ENCODE assay signal across 11 mouse cellular contexts in the genomic region with DNA sequence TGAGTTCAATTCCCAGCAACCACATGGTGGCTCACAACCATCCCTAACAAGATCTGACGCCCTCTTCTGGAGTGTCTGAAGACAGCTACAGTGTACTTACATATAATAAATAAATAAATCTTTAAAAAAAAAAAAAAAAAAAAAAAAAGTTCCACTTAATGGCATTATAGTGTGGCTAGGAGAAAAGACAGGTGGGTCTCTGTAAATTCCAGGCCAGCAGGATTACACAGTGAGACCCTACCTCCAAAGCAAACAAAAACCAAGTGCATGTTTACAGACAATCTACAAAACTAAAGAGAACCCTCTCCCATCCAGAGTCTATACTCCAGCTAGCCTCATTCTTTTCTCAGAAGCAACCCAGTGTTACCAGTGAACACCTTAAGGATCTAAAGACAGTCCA. TPM values are rescaled to one million over a fixed set of nuclear protein-coding genes. Genes with fewer than 3 reads are reported as not detected.
DNase-seq lines count a peak whose midpoint lies in the region; ATAC-seq and TF ChIP-seq lines count a peak whose summit lies in the region.
"Not testable (repeated sequence)": the region's sequence is repeated elsewhere in the genome, so short reads cannot be mapped to it uniquely, and the experiment has no call there.
"Had no signal": no experiment of that assay in that cellular context is flagged by ENCODE, and none has a peak within 500 bp of the region (broad histone marks: within the 10 kb centered on the region; RNA-seq: fewer than 3 reads in every experiment).

No protein-coding gene starts in this region.

- H3K9me3 ChIP-seq in MEL (replicated peaks; ENCODE audit: insufficient read depth, low read length); forebrain, embryonic 11.5 days (ENCODE audit: control insufficient read depth, low read length); heart, embryonic 13.5 days; hindbrain, embryonic 16.5 days (ENCODE audit: control insufficient read depth, low read length); limb, embryonic 10.5 days (replicated peaks); liver, embryonic 14.5 days (ENCODE audit: control insufficient read depth, low read length); midbrain, embryonic 10.5 days (replicated peaks); neural tube, embryonic 14.5 days (ENCODE audit: control insufficient read depth, low read length): not testable (repeated sequence)

- H3K27me3 ChIP-seq in MEL (ENCODE audit: control insufficient read depth in 1 of 2, insufficient read depth in 2 of 2, low read length in 2 of 2); forebrain, embryonic 11.5 days (ENCODE audit: control insufficient read depth, insufficient read depth, low read length); heart, embryonic 13.5 days (replicated peaks); hindbrain, embryonic 16.5 days (replicated peaks; ENCODE audit: control insufficient read depth, insufficient read depth, low read length); limb, embryonic 10.5 days (ENCODE audit: low read depth, poor library complexity, severe bottlenecking); liver, embryonic 14.5 days (ENCODE audit: control insufficient read depth, insufficient read depth, low read length); midbrain, embryonic 10.5 days (ENCODE audit: low read depth, poor library complexity, severe bottlenecking); neural tube, embryonic 14.5 days (ENCODE audit: control insufficient read depth, insufficient read depth, low read length): not testable (repeated sequence)

- TF ChIP-seq EP300 in MEL (IDR thresholded peaks at IDR 0.05; ENCODE audit: low read depth in 1 of 2, low read length in 2 of 2); liver, embryonic 14.5 days (IDR thresholded peaks at IDR 0.05; ENCODE audit: low read depth): not testable (repeated sequence)

- peaks cover 30% of the 10 kb centered on the region for H3K79me2 ChIP-seq in MEL (ENCODE audit: control insufficient read depth, insufficient read depth, low read length, poor library complexity)

- ATAC-seq in forebrain, embryonic 11.5 days (replicated peaks; ENCODE audit: low FRiP score); heart, embryonic 13.5 days (ENCODE audit: extremely low read depth, insufficient number of reproducible peaks, low FRiP score, low TSS enrichment); hindbrain, embryonic 16.5 days; liver, embryonic 14.5 days (ENCODE audit: insufficient read depth); neural tube, embryonic 14.5 days (ENCODE audit: low read depth): not testable (repeated sequence)

- not testable (repeated sequence) for H3K4me2 ChIP-seq in forebrain, embryonic 11.5 days (ENCODE audit: low read depth, low read length, severe bottlenecking)
- peak overlapping the region; percentile 83 for H3K4me2 ChIP-seq in heart, embryonic 13.5 days
- peak overlapping the region; percentile 71; the same call in 1 of the 2 replicates for H3K4me2 ChIP-seq in hindbrain, embryonic 16.5 days (ENCODE audit: low read length)
- peak overlapping the region; percentile 88 for H3K4me2 ChIP-seq in liver, embryonic 14.5 days (ENCODE audit: low read depth)
- H3K4me2 ChIP-seq in neural tube, embryonic 14.5 days (ENCODE audit: low read depth, low read length), result peak overlapping the region; percentile 57; the same call in 1 of the 2 replicates

- TF ChIP-seq CTCF in MEL (IDR thresholded peaks at IDR 0.05 in 2 of 3, conservative IDR thresholded peaks at IDR 0.05 in 1 of 3; ENCODE audit: control insufficient read depth in 1 of 3, insufficient read depth in 1 of 3, low read depth in 2 of 3, low read length in 3 of 3, poor library complexity in 1 of 3, severe bottlenecking in 1 of 3); liver, embryonic 14.5 days (IDR thresholded peaks at IDR 0.05; ENCODE audit: low read depth): not testable (repeated sequence)

- peaks cover 5 to 14% of the 10 kb centered on the region in 2 experiments for H3K4me1 ChIP-seq in MEL (ENCODE audit: control insufficient read depth in 1 of 2, insufficient read depth in 2 of 2, low read length in 2 of 2)
- H3K4me1 ChIP-seq in forebrain, embryonic 11.5 days (replicated peaks; ENCODE audit: control insufficient read depth, insufficient read depth, low read length), result not testable (repeated sequence)
- H3K4me1 ChIP-seq in heart, embryonic 13.5 days, result peaks cover 23% of the 10 kb centered on the region
- H3K4me1 ChIP-seq in hindbrain, embryonic 16.5 days (ENCODE audit: control insufficient read depth, insufficient read depth, low read depth, low read length), result peaks cover 17% of the 10 kb centered on the region
- peaks cover 21% of the 10 kb centered on the region for H3K4me1 ChIP-seq in limb, embryonic 10.5 days
- H3K4me1 ChIP-seq in liver, embryonic 14.5 days (replicated peaks; ENCODE audit: control insufficient read depth in 2 of 2, insufficient read depth in 2 of 2, low read length in 1 of 2), result peaks cover 14 to 16% of the 10 kb centered on the region in 2 experiments
- H3K4me1 ChIP-seq in midbrain, embryonic 10.5 days, result peaks cover 18% of the 10 kb centered on the region
- peaks cover 17% of the 10 kb centered on the region for H3K4me1 ChIP-seq in neural tube, embryonic 14.5 days (ENCODE audit: control insufficient read depth, insufficient read depth, low read length)

- not testable (repeated sequence) for DNase-seq in MEL (ENCODE audit: low read depth, low spot score); forebrain, embryonic 11.5 days (ENCODE audit: low spot score); limb, embryonic 10.5 days (ENCODE audit: low spot score); liver, embryonic 14.5 days (ENCODE audit: low read depth in 3 of 3, low spot score in 3 of 3); midbrain, embryonic 10.5 days (ENCODE audit: low spot score)

- WGBS in forebrain, embryonic 11.5 days, result no CpG with 5 or more reads among the region's 1 CpGs
- no CpG with 5 or more reads among the region's 1 CpGs for WGBS in heart, embryonic 13.5 days
- no CpG with 5 or more reads among the region's 1 CpGs for WGBS in hindbrain, embryonic 16.5 days
- WGBS in limb, embryonic 10.5 days, result no CpG with 5 or more reads among the region's 1 CpGs
- WGBS in liver, embryonic 14.5 days (ENCODE audit: insufficient replicate concordance), result no CpG with 5 or more reads among the region's 1 CpGs
- WGBS in midbrain, embryonic 10.5 days, result no CpG with 5 or more reads among the region's 1 CpGs
- WGBS in neural tube, embryonic 14.5 days, result no CpG with 5 or more reads among the region's 1 CpGs

- not testable (repeated sequence) for H3K27ac ChIP-seq in MEL (ENCODE audit: control insufficient read depth, low read depth, low read length); forebrain, embryonic 11.5 days (ENCODE audit: low read depth, low read length); heart, embryonic 13.5 days (replicated peaks); hindbrain, embryonic 16.5 days (ENCODE audit: low read depth, low read length); limb, embryonic 10.5 days; liver, embryonic 14.5 days; midbrain, embryonic 10.5 days (replicated peaks); neural tube, embryonic 14.5 days (ENCODE audit: low read depth, low read length)

- TF ChIP-seq RAD21 in MEL (IDR thresholded peaks at IDR 0.05; ENCODE audit: low read depth, low read length), result not testable (repeated sequence)

- H3K36me3 ChIP-seq in MEL (ENCODE audit: control insufficient read depth in 1 of 2, insufficient read depth in 2 of 2, low read length in 2 of 2), result peaks cover 25 to 31% of the 10 kb centered on the region in 2 experiments
- H3K36me3 ChIP-seq in forebrain, embryonic 11.5 days (ENCODE audit: control insufficient read depth, insufficient read depth, low read length), result not testable (repeated sequence)
- peaks cover 43% of the 10 kb centered on the region for H3K36me3 ChIP-seq in heart, embryonic 13.5 days
- H3K36me3 ChIP-seq in hindbrain, embryonic 16.5 days (ENCODE audit: control insufficient read depth, insufficient read depth, low read length), result peaks cover 11% of the 10 kb centered on the region
- peaks cover 53% of the 10 kb centered on the region for H3K36me3 ChIP-seq in limb, embryonic 10.5 days
- H3K36me3 ChIP-seq in liver, embryonic 14.5 days (replicated peaks; ENCODE audit: control insufficient read depth, insufficient read depth, low read depth), result peaks cover 11% of the 10 kb centered on the region
- peaks cover 52% of the 10 kb centered on the region for H3K36me3 ChIP-seq in midbrain, embryonic 10.5 days
- H3K36me3 ChIP-seq in neural tube, embryonic 14.5 days (ENCODE audit: control insufficient read depth, insufficient read depth, low read length), result peaks cover 13% of the 10 kb centered on the region

- 0 out of 4 replicates have a peak overlapping the region, but pooled peaks of 1 of the 2 experiments have one; percentile 5 for H3K4me3 ChIP-seq in MEL (ENCODE audit: control insufficient read depth in 1 of 2, insufficient read depth in 1 of 2, low read depth in 2 of 2, low read length in 2 of 2)
- H3K4me3 ChIP-seq in forebrain, embryonic 11.5 days (ENCODE audit: low read depth, low read length), result peak overlapping the region; percentile 69; the same call in 1 of the 2 replicates
- peak overlapping the region; percentile 95 for H3K4me3 ChIP-seq in heart, embryonic 13.5 days
- not testable (repeated sequence) for H3K4me3 ChIP-seq in hindbrain, embryonic 16.5 days (ENCODE audit: low read length); neural tube, embryonic 14.5 days (ENCODE audit: low read depth, low read length)
- H3K4me3 ChIP-seq in limb, embryonic 10.5 days, result peak overlapping the region; percentile 98; the same call in 1 of the 2 replicates
- H3K4me3 ChIP-seq in liver, embryonic 14.5 days (ENCODE audit: insufficient read depth in 1 of 2, low read depth in 2 of 2, low read length in 2 of 2), result peak overlapping the region in 1 of 2 experiments; percentile 82; a peak in 1 of 4 replicates
- peak overlapping the region; percentile 98 for H3K4me3 ChIP-seq in midbrain, embryonic 10.5 days

- H3K9ac ChIP-seq in MEL (ENCODE audit: control insufficient read depth, low read depth, low read length, poor library complexity, severe bottlenecking), result peak overlapping the region; percentile 88
- not testable (repeated sequence) for H3K9ac ChIP-seq in forebrain, embryonic 11.5 days (ENCODE audit: low read length); hindbrain, embryonic 16.5 days (ENCODE audit: low read depth, low read length); liver, embryonic 14.5 days (replicated peaks); neural tube, embryonic 14.5 days (replicated peaks; ENCODE audit: low read depth, low read length)
- peak overlapping the region; percentile 96 for H3K9ac ChIP-seq in heart, embryonic 13.5 days

- not testable (repeated sequence) for TF ChIP-seq POLR2A in MEL (IDR thresholded peaks at IDR 0.05; ENCODE audit: control insufficient read depth in 1 of 2, insufficient read depth in 1 of 2, low read depth in 1 of 2, low read length in 2 of 2, poor library complexity in 1 of 2)

RNA-seq across cellular contexts. Expression of gene Nt5m, which starts 1.5 kb away (rescaled TPM):
- 22.2 and 26.6 TPM in 2 replicates for total RNA-seq in MEL (2012; rRNA removed)
- 10 to 100 TPM in 1 of 2 experiments, not detected in 1; 29.1 TPM for polyA plus RNA-seq in MEL (2012; ENCODE audit: insufficient read depth in 1 of 2, insufficient read length in 2 of 2, low read depth in 1 of 2, low replicate concordance in 2 of 2, missing spikeins in 1 of 2)
- 39.1 and 40.5 TPM in 2 replicates for polyA plus RNA-seq in forebrain, embryonic 11.5 days (2014; fragmentation: Nextera tagmentation; extraction: Ambion mirVana)
- polyA plus RNA-seq in heart, embryonic 13.5 days (2015; fragmentation: Nextera tagmentation; extraction: Ambion mirVana), result 36.3 and 36.5 TPM in 2 replicates
- polyA plus RNA-seq in hindbrain, embryonic 16.5 days (2015; fragmentation: Nextera tagmentation; extraction: Ambion mirVana), result 74.2 and 85.4 TPM in 2 replicates
- polyA plus RNA-seq in limb, embryonic 10.5 days (2016; fragmentation: Nextera tagmentation; extraction: Ambion mirVana), result 34.8 and 41.8 TPM in 2 replicates
- polyA plus RNA-seq in liver, embryonic 14.5 days (2012; rRNA removed), result 8.5 and 8.9 TPM in 2 replicates
- polyA plus RNA-seq in liver, embryonic 14.5 days (2014; fragmentation: Nextera tagmentation; extraction: Ambion mirVana), result 10.0 and 10.6 TPM in 2 replicates
- 40.9 and 44.4 TPM in 2 replicates for polyA plus RNA-seq in midbrain, embryonic 10.5 days (2016; fragmentation: Nextera tagmentation; extraction: Ambion mirVana)
- polyA plus RNA-seq in neural tube, embryonic 14.5 days (2014; fragmentation: Nextera tagmentation; extraction: Ambion mirVana), result 69.6 and 80.7 TPM in 2 replicates

RNA-seq across cellular contexts. Expression of gene Cops3, which starts 1.8 kb away (rescaled TPM):
- total RNA-seq in MEL (2012; rRNA removed), result 180 and 181 TPM in 2 replicates
- 100 to 1,000 TPM in 1 of 2 experiments, not detected in 1; 198 TPM for polyA plus RNA-seq in MEL (2012; ENCODE audit: insufficient read depth in 1 of 2, insufficient read length in 2 of 2, low read depth in 1 of 2, low replicate concordance in 2 of 2, missing spikeins in 1 of 2)
- polyA plus RNA-seq in forebrain, embryonic 11.5 days (2014; fragmentation: Nextera tagmentation; extraction: Ambion mirVana), result 251 and 258 TPM in 2 replicates
- polyA plus RNA-seq in heart, embryonic 13.5 days (2015; fragmentation: Nextera tagmentation; extraction: Ambion mirVana), result 152 and 169 TPM in 2 replicates
- 178 and 181 TPM in 2 replicates for polyA plus RNA-seq in hindbrain, embryonic 16.5 days (2015; fragmentation: Nextera tagmentation; extraction: Ambion mirVana)
- polyA plus RNA-seq in limb, embryonic 10.5 days (2016; fragmentation: Nextera tagmentation; extraction: Ambion mirVana), result 245 and 248 TPM in 2 replicates
- polyA plus RNA-seq in liver, embryonic 14.5 days (2012; rRNA removed), result 26.2 and 33.5 TPM in 2 replicates
- 108 and 112 TPM in 2 replicates for polyA plus RNA-seq in liver, embryonic 14.5 days (2014; fragmentation: Nextera tagmentation; extraction: Ambion mirVana)
- 249 and 250 TPM in 2 replicates for polyA plus RNA-seq in midbrain, embryonic 10.5 days (2016; fragmentation: Nextera tagmentation; extraction: Ambion mirVana)
- polyA plus RNA-seq in neural tube, embryonic 14.5 days (2014; fragmentation: Nextera tagmentation; extraction: Ambion mirVana), result 211 and 212 TPM in 2 replicates

RNA-seq across cellular contexts. Expression of gene Flcn, which starts 28.0 kb away (rescaled TPM):
- 33.7 and 36.3 TPM in 2 replicates for total RNA-seq in MEL (2012; rRNA removed)
- 10 to 100 TPM in 1 of 2 experiments, not detected in 1; 36.1 TPM for polyA plus RNA-seq in MEL (2012; ENCODE audit: insufficient read depth in 1 of 2, insufficient read length in 2 of 2, low read depth in 1 of 2, low replicate concordance in 2 of 2, missing spikeins in 1 of 2)
- 36.0 and 36.7 TPM in 2 replicates for polyA plus RNA-seq in forebrain, embryonic 11.5 days (2014; fragmentation: Nextera tagmentation; extraction: Ambion mirVana)
- polyA plus RNA-seq in heart, embryonic 13.5 days (2015; fragmentation: Nextera tagmentation; extraction: Ambion mirVana), result 26.9 and 28.6 TPM in 2 replicates
- 44.2 and 46.1 TPM in 2 replicates for polyA plus RNA-seq in hindbrain, embryonic 16.5 days (2015; fragmentation: Nextera tagmentation; extraction: Ambion mirVana)
- 32.8 and 36.6 TPM in 2 replicates for polyA plus RNA-seq in limb, embryonic 10.5 days (2016; fragmentation: Nextera tagmentation; extraction: Ambion mirVana)
- 10.8 and 11.1 TPM in 2 replicates for polyA plus RNA-seq in liver, embryonic 14.5 days (2012; rRNA removed)
- polyA plus RNA-seq in liver, embryonic 14.5 days (2014; fragmentation: Nextera tagmentation; extraction: Ambion mirVana), result 7.2 and 8.9 TPM in 2 replicates
- polyA plus RNA-seq in midbrain, embryonic 10.5 days (2016; fragmentation: Nextera tagmentation; extraction: Ambion mirVana), result 31.7 and 32.7 TPM in 2 replicates
- 39.3 and 41.6 TPM in 2 replicates for polyA plus RNA-seq in neural tube, embryonic 14.5 days (2014; fragmentation: Nextera tagmentation; extraction: Ambion mirVana)

RNA-seq across cellular contexts. Expression of gene Pld6, which starts 50.3 kb away (rescaled TPM):
- total RNA-seq in MEL (2012; rRNA removed), result 2.0 and 3.1 TPM in 2 replicates
- 1 to 10 TPM in 1 of 2 experiments, not detected in 1; 5.5 TPM for polyA plus RNA-seq in MEL (2012; ENCODE audit: insufficient read depth in 1 of 2, insufficient read length in 2 of 2, low read depth in 1 of 2, low replicate concordance in 2 of 2, missing spikeins in 1 of 2)
- 0.72 and 1.3 TPM in 2 replicates for polyA plus RNA-seq in forebrain, embryonic 11.5 days (2014; fragmentation: Nextera tagmentation; extraction: Ambion mirVana)
- 4.5 and 5.6 TPM in 2 replicates for polyA plus RNA-seq in heart, embryonic 13.5 days (2015; fragmentation: Nextera tagmentation; extraction: Ambion mirVana)
- polyA plus RNA-seq in hindbrain, embryonic 16.5 days (2015; fragmentation: Nextera tagmentation; extraction: Ambion mirVana), result 21.3 and 25.2 TPM in 2 replicates
- 4.5 and 4.9 TPM in 2 replicates for polyA plus RNA-seq in limb, embryonic 10.5 days (2016; fragmentation: Nextera tagmentation; extraction: Ambion mirVana)
- 1.9 TPM in 2 replicates for polyA plus RNA-seq in liver, embryonic 14.5 days (2012; rRNA removed)
- polyA plus RNA-seq in liver, embryonic 14.5 days (2014; fragmentation: Nextera tagmentation; extraction: Ambion mirVana), result 0.50 and 0.68 TPM in 2 replicates
- 2.9 and 3.4 TPM in 2 replicates for polyA plus RNA-seq in midbrain, embryonic 10.5 days (2016; fragmentation: Nextera tagmentation; extraction: Ambion mirVana)
- 3.6 and 4.4 TPM in 2 replicates for polyA plus RNA-seq in neural tube, embryonic 14.5 days (2014; fragmentation: Nextera tagmentation; extraction: Ambion mirVana)
- total RNA-seq: gastrocnemius, postnatal 25 days; monocyte, adult 5-6 weeks had no signal
- polyA plus RNA-seq: macrophage had no signal
